Comparison of ENCODE assay signal across 18 mouse cellular contexts in the genomic region with DNA sequence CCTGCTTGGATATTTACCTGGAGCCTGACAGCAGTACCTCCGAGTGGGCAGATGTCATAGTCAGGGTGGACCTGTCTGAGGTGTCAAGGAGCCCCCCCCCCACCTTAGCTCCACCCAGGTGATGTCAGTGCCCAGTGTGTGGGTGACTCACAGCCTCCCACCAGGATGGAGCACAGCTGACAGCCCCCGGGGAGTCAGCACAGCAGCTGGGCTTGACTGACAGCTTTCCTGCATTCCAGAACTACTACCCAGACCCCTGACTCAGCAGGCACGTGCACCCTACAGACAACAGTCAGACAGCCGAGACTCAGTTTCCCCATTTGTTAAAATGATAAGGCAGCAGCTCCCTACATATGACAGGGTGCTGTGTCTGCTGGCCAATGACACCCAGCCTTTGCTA. TPM values are rescaled to one million over a fixed set of nuclear protein-coding genes. Genes with fewer than 3 reads are reported as not detected.
DNase-seq lines count a peak whose midpoint lies in the region; ATAC-seq and TF ChIP-seq lines count a peak whose summit lies in the region.
"Had no signal": no experiment of that assay in that cellular context is flagged by ENCODE, and none has a peak within 500 bp of the region (broad histone marks: within the 10 kb centered on the region; RNA-seq: fewer than 3 reads in every experiment).

No protein-coding gene starts in this region.

- no peak for TF ChIP-seq CTCF in CH12.LX (conservative IDR thresholded peaks at IDR 0.05 in 1 of 2, IDR thresholded peaks at IDR 0.05 in 1 of 2; ENCODE audit: low read depth in 2 of 2, low read length in 2 of 2)

- no peaks in the 10 kb centered on the region for H3K79me2 ChIP-seq in CH12.LX (replicated peaks; ENCODE audit: control insufficient read depth, extremely low read depth, insufficient read depth, poor library complexity, severe bottlenecking)

- no peak for DNase-seq in hindbrain, embryonic 10.5 days (ENCODE audit: low spot score)
- DNase-seq in 3134 (ENCODE audit: extremely low read depth, insufficient read length, low spot score) (peak; percentile 25), CH12.LX (ENCODE audit: extremely low read depth) (no peak)
- peak; percentile 26 for DNase-seq in embryonic facial prominence, embryonic 10.5 days (ENCODE audit: low spot score)
- no peak for DNase-seq in lung, postnatal 10 days
- no peak for DNase-seq in neural tube, embryonic 10.5 days (ENCODE audit: extremely low spot score, low spot score)
- DNase-seq: cerebellum, adult 9-10 months; liver; lung, embryonic 14.5 days; lung, postnatal 4 days; retina, postnatal 1 day had no signal

- H3K9ac ChIP-seq in hindbrain, embryonic 13.5 days = no peak overlapping the region
- no peak overlapping the region for H3K9ac ChIP-seq in CH12.LX (ENCODE audit: insufficient read depth, low read depth)
- H3K9ac ChIP-seq: embryonic facial prominence, embryonic 13.5 days; heart, embryonic 12.5 days; hindbrain, embryonic 15.5 days; intestine, embryonic 15.5 days; lung, embryonic 14.5 days; midbrain, embryonic 13.5 days; neural tube, embryonic 15.5 days had no signal

- 55% methylated on average over 4 of the region's 4 CpGs for WGBS in hindbrain, embryonic 10.5 days
- 60% methylated on average over 4 of the region's 4 CpGs for WGBS in hindbrain, embryonic 13.5 days
- 57% methylated on average over 4 of the region's 4 CpGs for WGBS in embryonic facial prominence, embryonic 10.5 days

- no peaks in the 10 kb centered on the region for H3K36me3 ChIP-seq in hindbrain, embryonic 10.5 days
- H3K36me3 ChIP-seq in hindbrain, embryonic 13.5 days = no peaks in the 10 kb centered on the region
- no peaks in the 10 kb centered on the region for H3K36me3 ChIP-seq in CH12.LX (replicated peaks in 1 of 2; ENCODE audit: control insufficient read depth in 1 of 2, insufficient read depth in 1 of 2, low read length in 1 of 2)
- H3K36me3 ChIP-seq in embryonic facial prominence, embryonic 10.5 days (replicated peaks) = no peaks in the 10 kb centered on the region
- H3K36me3 ChIP-seq: embryonic facial prominence, embryonic 13.5 days; heart, embryonic 12.5 days; hindbrain, embryonic 15.5 days; intestine, embryonic 15.5 days; midbrain, embryonic 13.5 days; neural tube, embryonic 15.5 days had no signal

- ATAC-seq in hindbrain, embryonic 13.5 days (ENCODE audit: low FRiP score) = no peak
- ATAC-seq: intestine, embryonic 15.5 days; midbrain, embryonic 13.5 days had no signal

- no peak for TF ChIP-seq RAD21 in CH12.LX (IDR thresholded peaks at IDR 0.05; ENCODE audit: low read depth, low read length)

- peaks cover 63% of the 10 kb centered on the region for H3K4me1 ChIP-seq in hindbrain, embryonic 10.5 days (replicated peaks)
- H3K4me1 ChIP-seq in hindbrain, embryonic 13.5 days (replicated peaks) = peaks cover 21% of the 10 kb centered on the region
- H3K4me1 ChIP-seq in CH12.LX (ENCODE audit: control insufficient read depth in 1 of 2, insufficient read depth in 2 of 2) = peaks cover 15 to 41% of the 10 kb centered on the region in 2 experiments
- peaks cover 58% of the 10 kb centered on the region for H3K4me1 ChIP-seq in embryonic facial prominence, embryonic 10.5 days

- no peak for TF ChIP-seq EP300 in CH12.LX (IDR thresholded peaks at IDR 0.05; ENCODE audit: low read length)

- in situ Hi-C loops in CH12.LX (cut with MboI; ENCODE audit: low pct_ligation_motif_present, low pct_unique_long_range_greater_than_20kb, low sequenced_read_pairs) = loop anchor here (5.0 kb wide), 1 partner anchor 39 kb away; no protein-coding TSS in a partner anchor

- dilution Hi-C loops in CH12.LX (cut with MboI; ENCODE audit: extremely low pct_ligation_motif_present, extremely low pct_unique_long_range_greater_than_20kb, low sequenced_read_pairs) = no loop called here

- H3K4me2 ChIP-seq in hindbrain, embryonic 13.5 days = no peak overlapping the region
- no peak overlapping the region for H3K4me2 ChIP-seq in CH12.LX (ENCODE audit: insufficient read depth, low read depth, poor library complexity, severe bottlenecking)
- H3K4me2 ChIP-seq: embryonic facial prominence, embryonic 13.5 days; heart, embryonic 12.5 days; hindbrain, embryonic 15.5 days; intestine, embryonic 15.5 days; lung, embryonic 14.5 days; midbrain, embryonic 13.5 days; neural tube, embryonic 15.5 days had no signal

- TF ChIP-seq POLR2A in CH12.LX (IDR thresholded peaks at IDR 0.05; ENCODE audit: low read depth, low read length) = no peak

- H3K4me3 ChIP-seq in hindbrain, embryonic 10.5 days = no peak overlapping the region
- no peak overlapping the region for H3K4me3 ChIP-seq in hindbrain, embryonic 13.5 days
- no peak overlapping the region for H3K4me3 ChIP-seq in CH12.LX (replicated peaks in 1 of 3; ENCODE audit: low read depth in 2 of 3, low read length in 2 of 3, poor library complexity in 1 of 3)
- H3K4me3 ChIP-seq in embryonic facial prominence, embryonic 10.5 days = no peak overlapping the region
- H3K4me3 ChIP-seq: embryonic facial prominence, embryonic 13.5 days; heart, embryonic 12.5 days; hindbrain, embryonic 15.5 days; intestine, embryonic 15.5 days; midbrain, embryonic 13.5 days; neural tube, embryonic 15.5 days had no signal

- H3K27ac ChIP-seq in hindbrain, embryonic 10.5 days = peak overlapping the region; percentile 90
- no peak overlapping the region for H3K27ac ChIP-seq in hindbrain, embryonic 13.5 days
- no peak overlapping the region for H3K27ac ChIP-seq in CH12.LX (ENCODE audit: insufficient read depth, low read depth)
- H3K27ac ChIP-seq in embryonic facial prominence, embryonic 10.5 days (replicated peaks) = peak overlapping the region; percentile 79; the same call in 1 of the 2 replicates
- H3K27ac ChIP-seq: embryonic facial prominence, embryonic 13.5 days; hindbrain, embryonic 15.5 days; intestine, embryonic 15.5 days; midbrain, embryonic 13.5 days; neural tube, embryonic 15.5 days had no signal

- H3K27me3 ChIP-seq in hindbrain, embryonic 10.5 days (ENCODE audit: insufficient read depth, poor library complexity, severe bottlenecking) = no peaks in the 10 kb centered on the region
- H3K27me3 ChIP-seq in hindbrain, embryonic 13.5 days = no peaks in the 10 kb centered on the region
- H3K27me3 ChIP-seq in CH12.LX (replicated peaks) = no peaks in the 10 kb centered on the region
- no peaks in the 10 kb centered on the region for H3K27me3 ChIP-seq in embryonic facial prominence, embryonic 10.5 days (replicated peaks; ENCODE audit: low read depth, poor library complexity, severe bottlenecking)
- H3K27me3 ChIP-seq: embryonic facial prominence, embryonic 13.5 days; heart, embryonic 12.5 days; hindbrain, embryonic 15.5 days; intestine, embryonic 15.5 days; midbrain, embryonic 13.5 days; neural tube, embryonic 15.5 days had no signal

- no peaks in the 10 kb centered on the region for H3K9me3 ChIP-seq in hindbrain, embryonic 10.5 days
- H3K9me3 ChIP-seq in hindbrain, embryonic 13.5 days = no peaks in the 10 kb centered on the region
- peaks cover 2% of the 10 kb centered on the region for H3K9me3 ChIP-seq in CH12.LX (replicated peaks; ENCODE audit: low read length)
- H3K9me3 ChIP-seq in embryonic facial prominence, embryonic 10.5 days = 0 out of 2 replicates have a peak, but pooled peaks cover 2% of the 10 kb centered on the region
- H3K9me3 ChIP-seq: embryonic facial prominence, embryonic 13.5 days; heart, embryonic 12.5 days; hindbrain, embryonic 15.5 days; intestine, embryonic 15.5 days; midbrain, embryonic 13.5 days; neural tube, embryonic 15.5 days had no signal

TF ChIP-seq in CH12.LX, 34 proteins besides CTCF, POLR2A, EP300 and RAD21:
- TF ChIP-seq KAT2A (IDR thresholded peaks at IDR 0.05; ENCODE audit: insufficient replicate concordance, low read length) (no peak), USF2 (conservative IDR thresholded peaks at IDR 0.05; ENCODE audit: low read depth, low read length) (no peak), ETS1 (conservative IDR thresholded peaks at IDR 0.05; ENCODE audit: low read depth, low read length) (peak; percentile 41), NELFE (IDR thresholded peaks at IDR 0.05; ENCODE audit: low read depth, low read length) (no peak)

RNA-seq across cellular contexts. Expression of a gene that starts 1.2 kb away (rescaled TPM):
- polyA plus RNA-seq in hindbrain, embryonic 10.5 days (2016; fragmentation: Nextera tagmentation; extraction: Ambion mirVana) = 2.2 and 3.2 TPM in 2 replicates
- 1.6 and 1.7 TPM in 2 replicates for polyA plus RNA-seq in hindbrain, embryonic 13.5 days (2015; fragmentation: Nextera tagmentation; extraction: Ambion mirVana)
- total RNA-seq in CH12.LX (2012; rRNA removed) (not detected in 2 replicates), CH12.LX (2014; rRNA removed) (not detected in 2 replicates)
- not detected in 2 replicates for polyA plus RNA-seq in CH12.LX (2012; ENCODE audit: insufficient read length, low read depth)
- polyA plus RNA-seq in embryonic facial prominence, embryonic 10.5 days (2016; fragmentation: Nextera tagmentation; extraction: Ambion mirVana) = 1.1 and 1.6 TPM in 2 replicates

RNA-seq across cellular contexts. Expression of a gene that starts 13.4 kb away (rescaled TPM):
- 51.1 and 53.9 TPM in 2 replicates for polyA plus RNA-seq in hindbrain, embryonic 10.5 days (2016; fragmentation: Nextera tagmentation; extraction: Ambion mirVana)
- polyA plus RNA-seq in hindbrain, embryonic 13.5 days (2015; fragmentation: Nextera tagmentation; extraction: Ambion mirVana) = 14.8 and 15.0 TPM in 2 replicates
- total RNA-seq in CH12.LX (2012; rRNA removed) = 7.8 and 8.5 TPM in 2 replicates
- total RNA-seq in CH12.LX (2014; rRNA removed) = 3.6 and 3.9 TPM in 2 replicates
- polyA plus RNA-seq in CH12.LX (2012; ENCODE audit: insufficient read length, low read depth) = 14.2 and 17.1 TPM in 2 replicates
- polyA plus RNA-seq in embryonic facial prominence, embryonic 10.5 days (2016; fragmentation: Nextera tagmentation; extraction: Ambion mirVana) = 68.9 and 71.8 TPM in 2 replicates

RNA-seq across cellular contexts. Expression of a gene that starts 47.6 kb away (rescaled TPM):
- 1,744 and 1,823 TPM in 2 replicates for polyA plus RNA-seq in hindbrain, embryonic 10.5 days (2016; fragmentation: Nextera tagmentation; extraction: Ambion mirVana)
- polyA plus RNA-seq in hindbrain, embryonic 13.5 days (2015; fragmentation: Nextera tagmentation; extraction: Ambion mirVana) = 1,291 and 1,358 TPM in 2 replicates
- total RNA-seq in CH12.LX (2012; rRNA removed) = 5,179 and 5,276 TPM in 2 replicates
- 7,033 and 7,473 TPM in 2 replicates for total RNA-seq in CH12.LX (2014; rRNA removed)
- polyA plus RNA-seq in CH12.LX (2012; ENCODE audit: insufficient read length, low read depth) = 3,370 and 3,898 TPM in 2 replicates
- polyA plus RNA-seq in embryonic facial prominence, embryonic 10.5 days (2016; fragmentation: Nextera tagmentation; extraction: Ambion mirVana) = 1,826 and 1,867 TPM in 2 replicates

Comparison
In these comparisons a context has a peak if more than half of its experiments do, and no peak if none do; other contexts are left out.
1. H3K27ac ChIP-seq: peak in hindbrain, embryonic 10.5 days (single experiment) and embryonic facial prominence, embryonic 10.5 days (single experiment); none in hindbrain, embryonic 13.5 days (single experiment) and CH12.LX (single experiment).
2. DNase-seq: peak in 3134 (single experiment) and embryonic facial prominence, embryonic 10.5 days (single experiment); none in hindbrain, embryonic 10.5 days (single experiment), CH12.LX (single experiment), lung, postnatal 10 days (single experiment) and neural tube, embryonic 10.5 days (single experiment).